Mouse (Mus musculus): ENCODE measurements at regions not wholly inside any gene's neighbourhood (a gene's known extent, or its start where the extent isn't known, plus 50 kb on each side); places are given as distances from the start of the nearest gene placed in this dataset.

DNA sequence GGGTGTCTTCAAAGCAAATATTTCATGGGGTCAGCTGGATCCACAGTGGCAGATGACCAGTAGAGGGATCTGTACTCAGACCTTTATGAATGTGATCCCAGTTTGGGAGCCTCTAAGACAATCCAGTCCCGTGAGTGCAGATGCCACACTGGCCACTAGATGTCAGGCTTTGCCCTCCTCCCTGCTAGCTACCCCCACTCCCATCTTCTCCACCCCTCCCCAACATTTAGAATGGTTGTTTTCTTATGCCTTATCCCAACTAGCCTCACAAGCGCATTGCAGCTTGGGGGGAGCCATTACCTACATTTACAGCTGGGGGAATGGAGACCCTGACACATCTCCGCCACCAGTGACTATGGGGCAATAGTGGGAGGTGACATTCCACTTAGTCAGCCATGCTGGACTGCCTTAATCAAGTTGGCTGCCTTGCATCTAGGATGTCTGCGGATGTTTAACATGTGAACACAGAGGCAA, 156.9 kb upstream of the Rxfp2 start:
- peak; percentile 77 for TF ChIP-seq CTCF (IDR thresholded peaks at IDR 0.05; ENCODE audit: borderline replicate concordance, extremely low read depth, insufficient read depth, insufficient read length)
- no peak for TF ChIP-seq POLR2A (IDR thresholded peaks at IDR 0.05; ENCODE audit: borderline replicate concordance, extremely low read depth, insufficient read depth, insufficient read length, poor library complexity, severe bottlenecking)

Measured in brain, embryonic 14.5 days (tissue).